Mouse (Mus musculus) regulatory T cell (primary cell): ENCODE measurements at regions not wholly inside any gene's neighbourhood (a gene's known extent, or its start where the extent isn't known, plus 50 kb on each side); places are given as distances from the start of the nearest gene placed in this dataset.

ENCODE experiments used
- in situ Hi-C: fragments of 300-600 bp; cut with MboI, MseI; formaldehyde crosslinking; loops from one replicate; pipeline ENCODE4 v1.15.1; 2025; ENCODE audit warnings: high pct_unique_total_duplicates

DNA sequence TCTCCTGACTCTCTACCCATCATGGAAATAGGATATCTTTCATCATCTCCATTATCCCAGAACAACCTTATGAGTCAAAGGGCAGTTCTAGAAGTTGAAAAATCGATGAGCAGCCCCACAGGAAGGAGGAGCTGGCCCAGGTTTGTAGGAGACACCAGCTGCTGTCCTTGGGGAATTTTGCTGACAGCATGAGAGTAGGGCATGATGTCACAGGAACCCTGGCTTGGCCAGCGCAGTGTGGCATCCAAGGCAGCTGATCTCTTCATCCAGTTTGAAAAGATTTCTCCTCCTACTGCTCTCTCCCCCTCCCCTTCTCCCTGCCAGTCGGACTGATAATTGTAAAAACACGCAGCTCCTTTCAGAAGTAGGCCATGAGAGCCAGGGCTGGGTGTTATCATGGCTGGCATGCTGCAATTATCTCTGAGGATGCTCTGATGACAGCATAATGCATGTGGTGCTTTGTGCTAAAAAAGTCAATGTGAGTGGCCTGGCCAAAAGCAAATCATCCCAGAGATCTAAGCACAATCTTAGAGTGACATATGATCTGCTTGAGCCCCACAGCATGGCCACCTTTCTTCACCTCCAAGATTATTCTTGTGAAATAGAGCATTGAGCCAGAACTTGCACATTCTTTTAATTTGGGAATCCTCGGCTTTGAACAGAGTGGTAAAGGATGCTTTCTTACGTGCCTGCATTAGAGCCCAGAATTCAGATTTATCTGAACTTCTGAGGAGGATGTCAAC, 54.2 kb downstream of the Gjd2 start:
- in situ Hi-C loops = no loop called here

DNA sequence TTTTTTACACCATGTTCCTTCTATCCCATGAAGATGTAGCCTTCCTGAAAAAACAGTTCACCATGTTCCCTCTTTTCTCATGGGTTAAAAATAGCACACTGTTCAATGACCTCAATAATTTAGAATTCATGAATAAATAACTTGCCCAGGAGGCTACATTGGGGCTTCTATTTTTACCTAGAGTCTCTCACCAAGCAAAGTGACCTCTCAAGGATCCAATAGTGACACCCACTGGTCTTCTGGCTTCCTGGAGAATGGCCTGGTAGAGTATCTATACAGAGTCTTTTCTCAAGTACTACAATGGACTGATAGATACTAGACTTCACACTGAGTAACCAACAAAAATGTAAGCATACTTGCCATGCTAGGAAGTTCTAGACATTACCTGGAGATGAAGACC, 60.9 kb downstream of the Gjd2 start:
- in situ Hi-C loops = loop anchor here (5.0 kb wide), 1 partner anchor 80 kb away; no protein-coding TSS in a partner anchor

DNA sequence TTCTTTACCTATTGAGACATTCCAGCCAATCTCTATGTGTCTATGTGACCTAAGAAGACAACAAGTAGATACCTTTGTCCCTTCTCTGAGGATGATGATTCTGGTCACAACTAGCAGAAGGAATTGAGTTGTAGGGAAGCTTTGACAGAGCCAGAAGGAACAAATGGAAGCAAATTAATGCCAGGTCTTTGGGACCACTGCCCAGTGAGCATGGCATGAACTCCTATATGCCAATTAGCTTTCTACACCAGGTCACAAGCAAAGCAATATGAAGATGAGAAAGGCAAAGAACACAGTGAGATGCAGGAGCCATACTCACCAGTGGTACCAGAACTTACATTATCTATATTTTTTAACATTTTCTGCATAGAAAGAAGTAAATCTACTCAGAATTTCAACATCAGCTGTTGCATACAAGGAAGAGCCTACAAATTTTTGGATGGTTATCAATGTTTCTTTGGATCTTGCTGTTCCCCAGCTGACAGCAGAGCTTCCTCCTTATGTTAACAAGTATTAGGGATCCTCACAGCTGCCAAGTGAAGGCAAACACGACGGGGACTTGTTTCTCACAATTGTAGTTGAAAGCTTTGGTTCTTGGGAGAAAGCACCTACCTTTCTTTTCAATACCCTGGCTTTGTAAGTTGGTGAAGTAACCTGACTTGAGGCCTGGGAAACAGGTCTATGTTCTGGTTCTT, 64.0 kb downstream of the Gjd2 start:
- in situ Hi-C loops = no loop called here

DNA sequence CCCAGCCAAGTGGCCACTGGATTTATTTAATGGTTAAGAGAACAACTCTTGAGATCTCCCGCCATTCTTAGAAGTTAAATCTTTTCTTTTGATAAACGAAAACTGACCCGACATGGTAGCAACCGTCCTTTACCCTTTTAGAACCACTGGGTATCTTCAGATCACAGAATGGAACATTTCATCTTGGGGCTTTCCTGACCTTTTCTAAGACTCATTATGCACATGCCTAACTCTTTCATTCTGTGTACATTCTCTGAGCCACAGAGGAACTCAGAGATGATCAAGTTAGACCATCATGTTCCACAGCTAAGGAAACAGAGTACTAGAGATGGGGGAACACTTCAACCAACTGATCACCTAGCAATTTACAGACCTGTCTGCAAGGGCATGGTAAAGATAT, 81.7 kb downstream of the Gjd2 start:
- in situ Hi-C loops = no loop called here

DNA sequence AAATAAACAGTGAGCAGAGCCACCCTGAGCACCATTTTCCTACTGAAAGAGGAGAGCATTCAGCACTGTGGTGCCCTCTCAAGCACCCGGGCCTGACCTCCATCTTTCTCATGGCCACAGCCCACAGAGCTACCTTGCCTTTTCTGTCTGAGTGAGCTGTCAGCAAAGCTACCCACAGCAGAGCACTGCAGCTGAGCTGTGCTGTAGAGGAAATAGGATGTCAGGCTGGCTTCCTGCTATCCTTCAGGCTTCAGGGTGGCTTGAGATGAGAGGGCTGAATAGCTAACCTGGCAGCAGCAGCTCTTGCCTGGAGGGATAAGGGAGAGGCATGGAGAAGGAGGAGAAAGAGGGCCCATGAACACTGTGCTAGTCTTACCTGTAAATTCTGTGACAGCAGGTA, 82.5 kb downstream of the Gjd2 start:
- in situ Hi-C loops = no loop called here

DNA sequence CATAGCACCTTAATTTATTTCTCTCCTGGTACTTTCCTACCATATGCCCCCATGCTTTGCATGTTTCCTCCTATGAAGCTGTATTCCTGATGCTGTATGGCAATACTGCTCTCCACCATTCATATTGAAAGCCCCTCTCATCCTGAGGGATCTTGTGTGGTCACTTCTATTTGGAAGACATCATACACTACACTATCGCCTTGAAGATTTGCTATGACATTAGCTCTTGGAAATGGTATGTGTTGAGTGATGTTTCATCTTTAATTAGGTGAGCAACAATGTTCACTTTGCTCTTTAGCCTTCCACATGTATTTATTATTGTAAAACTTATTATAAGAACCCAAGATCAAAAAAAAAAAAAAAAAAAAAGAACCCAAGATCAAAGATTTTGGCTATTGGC, 81.2 kb upstream of the Arhgap11a start:
- in situ Hi-C loops = no loop called here

DNA sequence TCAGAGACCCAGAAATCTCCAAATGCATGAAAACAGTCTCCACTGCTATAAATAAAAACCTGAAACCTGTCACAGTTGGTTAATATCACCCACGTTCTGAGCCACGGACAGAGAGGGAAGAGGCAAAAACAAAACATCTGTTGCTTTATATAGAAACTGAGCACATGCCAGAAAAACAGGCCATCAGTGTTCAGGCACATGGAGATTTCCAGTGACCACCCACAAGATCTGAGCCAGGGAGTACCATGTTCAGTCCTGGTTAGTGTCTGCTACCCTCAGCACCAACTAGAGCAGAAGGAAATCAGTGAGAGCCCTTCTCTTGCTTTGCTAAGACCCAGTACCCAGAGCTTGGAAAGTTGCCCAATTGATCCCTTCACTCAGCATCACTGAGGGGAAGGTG, 75.7 kb upstream of the Arhgap11a start:
- in situ Hi-C loops = no loop called here

DNA sequence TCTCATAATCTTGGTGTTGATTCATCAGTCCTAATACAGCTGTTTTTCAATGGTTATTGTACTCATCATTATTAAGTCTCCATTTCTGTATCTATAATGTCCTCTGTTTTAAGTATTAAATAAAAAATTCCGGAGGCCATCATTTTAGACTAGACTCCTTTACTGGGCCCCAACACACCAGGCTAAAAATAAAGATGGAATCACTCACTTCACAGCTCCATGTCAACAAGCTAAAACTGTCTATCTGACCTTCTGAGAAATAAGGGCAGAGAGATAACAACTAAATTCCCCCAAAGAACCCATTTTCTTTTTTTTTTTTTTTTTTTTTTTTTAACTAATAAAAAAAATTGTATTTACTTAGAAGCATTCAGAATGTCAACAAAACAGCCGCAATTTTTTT, 70.5 kb upstream of the Arhgap11a start:
- in situ Hi-C loops = no loop called here

DNA sequence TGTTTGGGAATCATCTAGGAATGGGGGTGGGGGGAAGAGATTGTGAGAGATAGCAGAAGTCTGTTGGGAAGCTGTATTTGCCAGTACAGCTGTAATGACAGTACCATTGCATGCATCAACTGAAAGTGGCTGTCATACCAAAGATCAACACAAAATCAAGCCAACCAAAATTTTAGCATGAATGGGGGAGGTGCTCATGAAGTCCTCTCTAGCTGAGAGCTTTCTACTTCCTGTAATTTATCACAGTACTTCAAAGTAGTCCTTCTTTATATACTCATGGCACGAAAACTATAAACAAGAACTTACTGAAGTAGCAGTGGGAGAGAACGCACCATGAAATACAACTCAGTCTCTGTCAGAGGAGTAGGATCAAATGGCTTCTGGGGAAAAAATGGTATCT, 65.8 kb upstream of the Arhgap11a start:
- in situ Hi-C loops = no loop called here

DNA sequence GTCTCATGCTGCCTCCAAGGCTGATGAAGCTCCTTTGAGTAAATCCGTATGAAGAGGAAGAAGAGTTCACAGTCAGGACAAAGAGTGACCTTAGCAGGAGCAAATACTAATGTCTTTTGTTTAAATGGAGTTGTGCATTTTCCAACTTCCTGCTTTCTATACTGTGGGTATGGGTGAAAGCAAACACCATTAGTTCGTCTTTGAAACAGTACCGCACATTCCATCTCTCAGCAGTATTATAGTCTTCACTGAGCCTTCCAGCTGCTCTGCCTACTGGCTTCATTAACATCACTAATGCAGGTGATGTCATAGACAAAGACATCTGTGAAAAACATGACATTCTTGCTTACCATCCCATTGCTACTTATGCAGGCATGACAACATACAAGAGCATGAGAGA, 62.7 kb upstream of the Arhgap11a start:
- in situ Hi-C loops = no loop called here

DNA sequence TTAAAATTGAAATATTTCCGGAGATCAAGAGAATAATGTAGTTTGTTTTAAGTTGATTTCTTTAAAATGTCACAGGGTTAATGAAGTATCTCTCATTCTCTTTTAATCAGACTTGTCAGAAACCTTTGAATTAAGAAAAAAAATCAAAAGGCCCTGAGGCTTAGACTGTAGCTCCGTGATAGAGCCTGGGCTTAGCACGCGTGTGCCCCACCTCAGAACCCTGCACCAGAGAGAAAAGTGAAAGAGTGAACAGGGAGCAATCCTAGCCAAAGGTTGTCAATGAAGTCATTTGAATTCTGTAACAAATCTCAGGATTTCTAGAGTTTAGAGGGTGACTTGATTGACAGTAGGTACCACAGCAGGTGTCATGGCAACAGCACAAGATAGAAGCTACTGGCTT, 61.0 kb upstream of the Arhgap11a start:
- in situ Hi-C loops = no loop called here

DNA sequence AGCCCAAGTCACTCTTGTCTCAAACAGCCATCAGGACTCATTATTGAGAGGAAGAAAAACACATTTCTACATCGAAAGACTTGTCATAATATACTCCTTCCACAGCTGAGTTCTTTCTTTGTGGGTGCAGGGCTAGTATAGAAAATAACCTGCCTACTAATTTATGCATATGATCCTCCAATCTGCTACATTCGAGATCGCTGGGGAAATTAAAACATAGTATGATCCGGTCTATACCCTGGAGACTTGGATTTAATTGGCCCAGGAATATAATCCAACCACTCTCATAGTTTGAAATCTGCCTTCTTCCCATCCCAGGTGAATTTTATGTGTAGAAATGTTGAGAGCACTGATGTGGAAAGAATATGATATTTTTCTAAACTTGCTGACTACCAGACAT, 60.2 kb upstream of the Arhgap11a start:
- in situ Hi-C loops = no loop called here

DNA sequence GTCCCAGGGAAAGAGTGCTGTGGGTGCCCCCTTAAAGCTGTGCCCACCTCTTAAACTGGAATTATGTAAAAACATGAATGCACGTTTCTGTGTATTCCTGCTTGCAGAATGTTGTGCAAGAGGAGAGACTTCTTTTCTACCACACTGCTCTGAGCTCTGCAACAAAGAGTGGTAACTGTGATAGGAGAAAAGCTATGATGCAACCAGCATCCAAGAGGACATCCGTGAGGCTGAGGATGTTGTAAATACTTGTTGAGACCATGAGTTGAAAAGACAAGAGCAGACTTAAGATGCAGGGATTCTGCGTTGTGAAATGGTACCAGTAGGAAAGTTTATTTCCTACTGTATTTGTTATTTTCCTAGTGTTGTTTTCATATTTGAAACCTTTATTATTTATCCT, 56.0 kb upstream of the Arhgap11a start:
- in situ Hi-C loops = no loop called here

DNA sequence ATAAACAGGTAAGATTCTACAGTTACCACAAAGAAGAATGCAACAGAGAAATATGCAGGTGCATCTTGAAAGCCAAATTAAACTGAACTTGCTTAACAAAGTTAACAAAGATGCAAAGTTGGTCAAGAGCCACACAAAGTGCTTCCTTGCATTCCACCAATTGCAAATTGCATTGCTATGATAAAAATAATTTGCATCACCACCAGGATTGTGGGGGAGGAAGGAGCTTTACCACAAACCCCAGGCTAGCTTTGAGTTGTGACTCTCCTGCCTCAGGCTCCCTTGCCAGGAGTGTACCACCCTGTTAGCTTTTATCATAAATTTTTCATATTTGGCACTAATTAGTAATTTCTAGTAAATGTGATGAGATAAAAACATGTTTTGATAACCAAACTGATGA, 55.4 kb upstream of the Arhgap11a start:
- in situ Hi-C loops = no loop called here

DNA sequence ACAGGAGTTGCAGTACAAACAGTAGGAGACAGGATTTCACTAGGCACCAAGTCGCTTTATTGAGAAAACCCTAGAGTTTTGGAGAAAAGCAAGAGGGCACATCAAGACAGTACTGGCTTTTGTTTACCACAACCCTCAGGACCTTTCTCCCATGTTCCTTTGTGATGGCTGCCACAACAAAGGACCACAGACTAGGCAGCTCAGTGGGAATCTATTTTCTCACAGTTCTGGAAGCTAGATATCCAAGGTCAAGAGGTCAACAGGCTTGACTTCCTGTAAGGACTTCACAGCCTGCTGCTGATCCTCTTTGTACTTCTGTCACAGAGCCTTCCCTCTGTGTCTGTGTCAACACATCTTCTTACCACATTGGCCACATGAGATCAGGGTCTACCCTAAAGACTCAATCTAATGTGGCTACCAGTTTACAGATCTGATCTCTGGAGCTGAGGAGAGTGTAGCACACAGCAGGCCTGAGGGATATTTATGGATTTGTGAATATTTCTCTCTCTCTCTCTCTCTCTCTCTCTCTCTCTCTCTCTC, 54.6 kb upstream of the Arhgap11a start:
- in situ Hi-C loops = no loop called here

DNA sequence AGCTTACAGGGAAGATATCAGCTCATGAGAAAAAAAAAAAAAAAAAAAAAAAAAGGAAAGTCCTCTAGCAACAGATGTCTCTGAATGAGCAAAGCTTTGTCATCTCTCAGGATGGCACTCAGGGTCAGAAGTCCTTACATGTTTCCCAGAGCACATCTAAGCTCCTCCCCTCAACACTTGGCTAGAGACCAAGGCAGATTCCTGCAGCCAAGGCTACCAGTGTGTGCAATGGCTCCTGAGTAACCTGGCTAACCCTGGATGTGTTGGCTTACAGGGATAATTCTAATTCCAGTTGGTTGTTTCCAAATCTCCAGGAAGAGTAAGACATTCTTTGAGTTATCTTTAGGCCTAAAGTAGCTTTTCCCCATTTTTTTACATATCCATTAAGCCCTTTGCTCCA, 53.9 kb upstream of the Arhgap11a start:
- in situ Hi-C loops = no loop called here

DNA sequence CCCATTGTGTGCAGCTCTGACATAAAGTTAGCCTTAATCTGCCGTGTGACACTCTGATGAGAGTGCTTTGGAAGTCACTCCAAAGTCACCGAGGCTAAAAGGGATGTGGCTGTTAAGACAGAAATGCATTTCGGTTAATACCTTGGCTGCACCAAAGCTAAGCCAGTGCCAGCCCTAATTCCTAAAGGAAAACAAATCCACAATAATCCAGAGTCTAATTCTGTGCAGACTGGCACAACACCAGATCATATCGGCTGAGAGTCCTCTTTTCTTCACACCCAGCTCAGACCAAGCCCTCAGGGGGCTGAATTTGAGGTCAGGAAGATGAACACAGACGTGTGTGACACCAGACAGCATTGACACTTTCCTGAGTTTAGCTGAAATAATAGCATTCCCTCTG, 52.0 kb upstream of the Arhgap11a start:
- in situ Hi-C loops = no loop called here

DNA sequence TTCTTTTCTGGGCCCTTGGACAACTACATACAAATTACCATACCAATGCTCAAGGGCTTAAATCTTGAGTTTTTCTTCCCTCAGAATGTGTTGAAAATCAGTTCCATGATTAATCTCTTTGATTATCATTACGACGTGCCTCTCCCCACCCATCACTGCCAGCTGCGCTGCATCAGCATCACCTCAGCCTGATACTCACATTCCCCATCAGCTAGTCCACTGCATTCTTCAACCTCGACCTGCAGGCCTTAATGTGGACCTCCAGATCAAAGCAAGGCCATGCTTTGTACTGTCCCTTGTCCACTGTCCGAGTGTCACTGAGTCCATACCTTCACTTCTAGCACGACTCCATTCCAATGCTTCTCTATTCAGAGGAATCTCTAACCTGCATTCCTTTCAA, 50.3 kb upstream of the Arhgap11a start:
- in situ Hi-C loops = loop anchor here (25.0 kb wide), 1 partner anchor 764 kb away; the partner anchor contains the start of gene Dph6
